Mouse (Mus musculus): ENCODE data around the gene Stk40.
A peak's percentile ranks its signal among the peaks of the same experiment; 100 is the strongest.

Gene Stk40

DNA sequence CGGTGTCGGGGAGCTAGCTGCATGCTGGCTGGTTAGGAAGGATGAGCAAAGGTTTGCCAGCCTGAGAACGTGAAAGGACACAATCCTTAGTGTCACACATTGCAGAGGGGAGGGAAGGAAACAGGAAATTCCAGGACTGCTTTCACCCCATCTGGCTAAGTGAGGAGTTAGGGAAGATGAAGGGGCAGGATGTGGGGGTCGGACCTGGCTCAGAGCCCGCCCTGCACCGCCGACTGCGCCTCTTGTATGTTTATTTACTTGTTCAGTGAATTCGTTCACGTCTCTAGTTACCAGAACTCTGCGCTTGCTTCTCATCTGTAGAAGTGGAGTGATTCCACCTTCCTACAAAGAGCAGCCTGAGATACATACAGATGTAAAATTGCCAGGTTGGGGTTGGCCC lies 26.7 kb downstream of the Stk40 start:
- no peak for DNase-seq

DNA sequence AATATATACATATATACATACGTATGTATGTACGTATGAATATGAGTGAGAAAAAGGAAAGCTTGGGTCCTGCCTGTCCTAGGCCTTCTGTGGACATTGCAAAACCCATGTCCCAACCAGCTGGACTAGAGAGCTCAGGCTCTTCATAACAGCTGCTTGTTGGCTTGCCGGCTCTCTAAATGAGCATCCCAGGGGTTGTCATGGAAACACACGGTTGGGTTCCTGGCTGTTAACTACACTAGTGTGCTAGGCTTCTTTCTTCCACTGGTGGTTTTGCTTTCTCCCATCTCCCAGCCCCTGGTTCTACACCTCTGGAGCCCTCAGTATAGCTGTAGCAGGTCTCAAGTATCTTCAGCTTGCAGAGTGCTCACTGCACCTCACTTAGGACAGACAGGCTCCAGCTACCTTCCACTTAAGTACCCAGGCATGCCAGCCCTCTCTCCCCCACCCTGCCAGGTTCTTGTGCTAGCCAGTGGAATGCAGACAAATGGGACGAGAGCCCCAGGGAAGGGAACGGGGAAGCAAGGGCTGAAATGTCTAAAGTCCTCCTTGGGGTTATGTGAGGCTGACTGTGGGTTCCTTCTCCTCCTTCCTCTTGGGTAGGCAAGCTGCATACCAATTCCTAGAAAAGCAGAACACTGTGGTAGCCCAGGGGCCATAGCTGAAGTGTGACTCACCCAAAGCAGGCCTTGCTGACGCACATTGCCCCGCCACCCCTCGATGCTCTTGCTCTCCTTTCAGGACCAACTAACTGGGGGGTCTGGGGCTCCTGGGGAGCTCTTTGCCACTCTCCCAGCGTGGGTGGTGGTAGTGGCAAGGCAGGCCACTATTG lies 27.7 kb downstream of the Stk40 start:
- DNase-seq: peak; percentile 48

DNA sequence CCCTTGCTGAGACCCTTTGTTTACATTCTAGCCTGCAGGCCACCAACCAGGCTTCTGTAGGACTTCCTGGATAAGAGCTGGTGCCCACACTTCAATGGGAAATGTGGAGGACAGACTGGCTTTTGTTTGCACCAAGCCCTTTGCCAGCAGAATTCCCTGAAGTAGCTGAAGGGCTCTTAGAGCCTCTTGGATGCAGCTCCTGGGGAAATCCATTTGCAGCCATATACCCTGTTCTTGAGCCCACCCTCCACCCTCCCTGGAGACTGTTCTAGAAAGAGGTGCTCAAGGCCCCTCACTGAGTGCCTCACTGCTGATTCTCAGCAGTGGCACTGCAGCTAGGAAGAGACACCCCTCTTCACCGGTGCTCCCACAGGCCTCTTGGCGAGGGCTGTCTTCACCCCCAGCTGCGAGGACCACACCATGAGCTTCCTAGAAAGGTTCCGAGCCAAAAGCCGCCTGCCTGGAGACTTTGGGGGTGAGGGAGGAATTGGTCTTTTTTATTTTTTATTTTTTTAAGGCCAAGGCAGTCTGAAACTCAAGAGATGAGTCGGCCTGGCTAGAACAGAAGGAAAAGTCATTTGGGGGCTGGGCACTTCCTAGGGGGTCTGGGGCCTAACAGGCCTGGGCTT lies 29.0 kb downstream of the Stk40 start:
- no peak for DNase-seq

DNA sequence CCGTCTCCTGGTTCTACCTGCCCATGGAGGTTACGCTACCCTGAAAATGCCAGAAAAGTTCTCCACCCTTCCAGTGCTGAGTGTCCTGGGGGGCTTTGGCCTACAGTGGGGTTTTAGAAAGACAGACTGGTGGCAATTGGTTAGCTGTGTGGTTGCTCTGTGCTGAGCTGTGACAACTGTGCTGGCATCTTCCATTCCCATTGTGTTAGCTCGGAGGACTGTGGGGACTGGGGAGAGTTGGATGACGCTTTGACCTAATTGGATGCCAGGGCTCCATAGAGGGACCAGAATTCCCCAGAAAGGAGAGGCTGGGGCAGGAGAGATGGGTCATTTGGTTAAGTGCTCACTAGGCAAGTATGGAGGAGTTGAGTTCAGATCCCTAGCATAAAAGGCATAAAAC lies 30.5 kb downstream of the Stk40 start:
- no peak for DNase-seq

DNA sequence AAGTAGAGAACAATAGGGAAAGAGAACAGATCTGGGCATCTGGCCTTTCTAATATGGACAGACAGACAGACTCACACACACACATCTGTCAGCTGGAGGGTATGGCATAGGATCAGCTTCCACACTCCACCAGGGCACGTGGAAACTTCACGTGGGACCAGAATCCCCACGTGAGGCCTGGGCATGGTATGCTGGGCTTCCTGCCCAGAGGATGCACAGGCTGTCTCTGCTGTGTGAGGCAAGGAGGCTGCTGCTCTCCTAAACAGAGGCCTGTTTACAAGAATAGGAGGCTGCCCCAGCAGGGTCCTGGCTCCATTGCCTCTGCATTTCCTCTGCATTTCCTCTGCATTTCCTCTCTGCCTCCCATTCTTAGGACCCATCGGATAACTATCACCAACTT lies 30.9 kb downstream of the Stk40 start:
- no peak for DNase-seq

DNA sequence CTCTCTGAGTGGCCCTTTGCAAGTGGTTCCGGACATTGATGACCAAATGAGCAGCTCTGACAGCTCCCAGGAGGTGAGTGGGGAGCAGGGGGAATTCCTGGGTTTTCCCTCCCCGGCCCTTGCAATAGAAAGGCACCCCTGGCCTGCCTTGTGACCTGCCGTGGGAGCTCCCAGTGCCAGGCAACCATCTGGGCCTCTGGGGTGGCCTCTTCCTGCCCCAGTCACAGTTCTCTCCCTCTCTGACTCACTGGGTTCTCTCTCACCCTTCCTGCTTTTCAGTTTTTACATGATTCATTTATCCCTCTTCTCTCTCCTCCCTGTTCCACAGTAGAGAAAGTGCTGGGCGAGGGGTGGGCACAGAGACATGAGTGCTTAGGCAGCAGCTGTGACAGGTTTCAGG lies 34.0 kb downstream of the Stk40 start:
- DNase-seq: no peak

DNA sequence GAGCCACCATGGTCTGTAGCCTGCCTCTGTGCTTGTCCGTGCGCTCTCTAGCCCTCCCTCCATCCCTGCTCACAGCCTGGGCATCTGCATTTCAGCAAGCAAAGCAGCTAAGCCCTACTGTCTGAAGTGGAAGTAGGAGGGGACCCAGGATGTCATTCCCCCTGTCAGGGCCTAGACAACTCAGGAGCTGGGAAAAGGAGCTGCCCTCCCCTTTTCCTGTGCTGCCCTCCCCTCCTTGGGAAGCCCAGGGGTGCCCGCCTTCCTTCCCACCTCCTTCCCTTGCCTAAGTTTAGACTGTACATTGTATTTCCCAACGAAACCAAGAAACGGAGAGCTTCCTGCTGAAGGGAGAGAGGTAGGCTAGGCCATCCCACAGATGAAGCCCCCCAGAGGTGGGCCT lies 37.3 kb downstream of the Stk40 start:
- no peak for DNase-seq

DNA sequence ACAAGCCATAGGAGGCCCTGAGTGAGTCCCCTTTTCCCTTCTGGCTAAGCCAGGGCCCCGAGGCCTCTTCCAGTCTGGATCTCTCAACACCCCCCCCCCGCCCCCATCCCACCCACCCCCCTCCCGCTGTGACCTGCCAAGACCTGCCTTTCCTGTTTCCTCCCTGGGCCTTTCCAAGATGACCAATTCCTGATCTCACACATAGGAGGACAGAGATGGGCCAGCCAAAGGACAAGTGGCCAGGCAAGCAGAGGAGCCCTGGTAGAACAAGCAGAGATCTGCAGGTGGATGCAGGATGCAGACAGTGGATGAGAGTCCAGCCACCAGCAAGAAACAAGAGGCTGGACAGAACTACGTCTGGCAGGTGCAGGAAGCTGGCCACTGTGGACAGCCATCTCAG lies 41.6 kb downstream of the Stk40 start:
- DNase-seq: no peak

DNA sequence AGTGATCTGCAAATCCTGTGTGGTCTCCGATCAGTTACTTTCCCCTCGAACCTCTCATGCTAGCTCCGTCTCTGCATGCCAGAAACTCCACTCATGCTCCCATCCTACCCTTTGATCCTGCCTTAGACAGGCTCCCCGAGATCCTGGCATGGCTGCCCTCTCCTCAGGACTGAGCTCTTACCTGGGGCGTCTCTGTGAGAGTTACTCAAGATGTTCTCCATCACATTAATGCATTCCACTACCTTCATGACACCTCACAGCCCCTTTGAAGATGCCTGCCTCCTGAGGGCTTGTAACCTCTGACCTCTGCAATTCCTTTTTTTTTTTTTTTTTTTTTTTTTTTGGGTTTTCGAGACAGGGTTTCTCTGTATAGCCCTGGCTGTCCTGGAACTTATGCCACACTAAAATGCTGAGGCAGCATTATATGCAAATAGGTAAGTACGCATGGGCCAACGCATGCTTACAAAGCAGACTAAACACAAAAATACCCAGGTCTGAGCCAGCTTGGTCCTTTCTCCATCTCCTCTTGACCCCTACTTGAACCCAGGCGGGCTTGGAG lies 43.3 kb downstream of the Stk40 start:
- no peak for DNase-seq

DNA sequence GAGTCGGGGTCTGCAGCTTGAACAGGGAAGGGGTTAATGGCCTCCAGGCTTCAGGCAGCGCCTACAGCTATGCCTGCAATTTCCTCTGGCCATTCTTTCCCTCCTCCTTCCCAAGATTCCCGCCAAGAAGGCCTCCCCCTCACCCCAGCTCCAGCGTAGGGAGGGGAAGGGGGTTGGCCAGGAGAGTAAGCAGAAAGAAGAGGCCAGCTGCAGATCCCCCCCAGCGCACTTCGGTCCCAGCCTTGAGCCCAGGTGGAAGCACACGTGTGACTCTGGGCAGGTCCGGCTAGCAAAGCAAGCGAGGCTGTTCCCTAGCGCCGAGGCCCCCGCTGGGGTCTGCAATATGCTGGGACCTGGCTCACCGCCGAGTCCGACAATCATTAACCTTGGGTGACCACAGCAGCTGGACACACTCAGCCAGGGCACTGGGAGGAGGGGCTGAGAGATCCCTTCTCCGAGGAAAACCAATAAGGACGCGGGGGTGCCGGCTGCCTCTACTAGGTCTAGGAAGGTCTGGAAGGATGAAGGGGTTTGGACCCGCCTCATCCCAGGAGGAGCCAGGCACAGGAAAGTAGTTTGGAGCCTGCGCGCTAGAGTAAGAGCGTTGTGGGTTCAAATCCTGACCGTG lies 43.9 kb downstream of the Stk40 start, which contains the start of gene Eva1b:
Eva1b (plus strand) TSS at position 212 of the 628 bp plus-strand sequence.
- DNase-seq: no peak

DNA sequence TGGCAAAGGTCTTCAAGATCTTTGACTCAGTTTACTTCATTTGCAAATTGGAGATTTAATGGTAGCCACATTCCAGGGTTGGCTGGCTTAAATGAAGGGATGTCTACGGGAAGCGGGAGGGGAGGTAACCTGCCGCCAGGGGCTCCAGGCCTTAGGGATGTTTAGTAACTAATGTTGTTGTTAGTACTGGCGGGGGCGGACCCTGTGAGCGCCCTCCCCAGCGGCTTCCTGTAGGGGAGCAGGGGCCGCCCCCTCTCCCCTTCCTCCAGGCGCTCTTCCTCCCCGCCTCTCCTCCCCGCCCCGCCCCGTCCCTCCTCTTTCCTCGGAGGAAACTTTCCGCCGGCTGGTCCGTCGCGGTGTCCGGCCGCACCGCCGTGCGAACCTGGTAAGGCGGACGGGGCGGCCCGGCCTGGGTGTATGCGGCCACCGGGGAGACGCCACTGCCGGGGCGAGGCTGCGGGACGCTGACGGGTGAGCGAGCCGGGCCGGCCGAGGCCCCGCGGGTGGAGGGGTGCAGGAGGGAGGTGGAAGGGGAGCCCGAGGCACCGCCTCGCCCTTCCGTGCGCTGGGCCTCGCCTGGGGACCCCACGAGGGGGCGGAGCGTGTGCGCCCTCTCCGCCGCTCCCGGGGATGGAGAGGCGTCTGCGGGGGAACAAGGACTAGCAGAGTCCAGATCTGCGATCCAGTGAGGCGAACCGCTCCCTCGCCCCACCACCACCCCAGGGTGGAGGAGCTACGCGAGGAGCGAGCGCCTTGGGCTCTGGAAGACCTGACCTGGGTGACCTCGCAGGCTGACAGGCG lies 44.6 kb downstream of the Stk40 start:
- DNase-seq: no peak

DNA sequence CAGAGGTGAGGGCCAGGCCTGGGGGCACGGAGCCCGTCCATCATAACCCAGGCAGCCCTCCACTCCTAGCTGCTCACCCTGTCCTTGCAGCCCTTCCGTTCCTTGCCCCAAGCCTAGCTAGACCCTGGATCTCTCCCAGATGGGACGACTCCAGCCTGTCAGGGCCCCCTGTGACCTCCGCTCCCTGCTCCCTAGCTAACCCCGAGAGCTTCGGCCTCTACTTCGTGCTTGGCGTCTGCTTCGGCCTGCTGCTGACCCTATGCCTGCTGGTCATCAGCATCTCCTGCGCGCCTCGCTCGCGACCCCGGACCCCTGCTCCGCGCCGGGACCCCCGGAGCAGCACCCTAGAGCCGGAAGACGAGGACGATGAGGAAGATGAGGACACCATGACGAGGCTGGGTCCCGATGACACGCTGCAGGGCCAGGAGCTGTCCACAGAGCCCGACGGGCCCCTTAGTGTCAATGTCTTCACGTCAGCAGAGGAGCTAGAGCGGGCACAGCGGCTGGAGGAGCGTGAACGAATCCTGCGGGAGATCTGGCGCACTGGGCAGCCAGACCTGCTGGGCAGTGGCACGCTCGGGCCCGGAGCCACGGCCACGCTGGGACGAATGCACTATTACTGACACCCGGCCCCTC lies 45.4 kb downstream of the Stk40 start:
- no peak for DNase-seq

DNA sequence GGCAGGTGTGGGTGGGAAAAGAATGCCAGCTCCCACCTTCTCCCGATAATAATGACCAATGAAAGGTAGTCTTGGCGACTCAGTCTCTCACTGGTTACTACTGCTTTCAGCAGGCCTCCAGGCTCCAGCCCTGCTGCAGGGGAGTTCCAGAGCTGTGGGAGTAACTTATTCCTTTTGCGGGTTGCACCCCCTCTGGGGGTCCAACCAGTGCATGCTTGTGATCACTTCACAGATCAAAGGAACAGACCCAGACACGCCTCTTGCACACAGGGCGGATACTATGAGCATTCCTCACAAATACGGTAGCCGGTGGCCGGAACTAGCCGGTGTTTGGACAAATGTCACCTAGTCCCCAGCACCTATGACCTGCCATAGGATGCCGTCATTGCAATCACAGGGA lies 46.0 kb downstream of the Stk40 start:
- no peak for DNase-seq

DNA sequence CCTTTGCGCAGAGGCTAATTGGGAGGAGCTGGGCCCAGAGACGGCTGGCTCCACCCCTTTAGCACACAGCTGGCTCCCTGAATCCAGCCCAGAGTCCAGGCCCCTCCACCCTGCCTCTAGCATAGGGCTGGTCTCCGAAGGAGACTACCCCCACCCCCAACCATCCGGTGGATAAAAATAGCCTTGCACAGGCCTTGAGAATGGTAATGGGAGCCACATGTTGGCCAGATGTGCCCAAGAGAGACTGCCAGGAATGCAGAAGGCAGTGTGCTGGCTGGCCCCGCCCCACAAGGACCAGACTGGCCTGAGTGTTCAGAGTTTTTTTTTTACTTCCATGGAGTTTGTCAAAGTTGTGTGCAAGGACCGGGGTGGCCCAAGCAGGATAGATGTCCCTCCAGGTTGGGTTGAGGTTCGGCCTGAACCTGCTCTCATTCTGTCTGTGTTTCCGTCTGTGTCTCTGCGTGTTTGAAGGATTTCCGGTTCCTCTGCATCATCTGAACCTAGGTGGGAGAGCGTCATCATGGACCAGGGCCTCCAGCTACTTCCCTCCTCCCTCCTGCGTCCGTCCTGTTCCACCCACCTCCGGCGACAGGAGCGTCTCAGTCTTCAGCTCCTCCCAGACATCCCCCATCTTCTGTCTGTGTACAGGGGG lies 46.7 kb downstream of the Stk40 start:
- DNase-seq: no peak

DNA sequence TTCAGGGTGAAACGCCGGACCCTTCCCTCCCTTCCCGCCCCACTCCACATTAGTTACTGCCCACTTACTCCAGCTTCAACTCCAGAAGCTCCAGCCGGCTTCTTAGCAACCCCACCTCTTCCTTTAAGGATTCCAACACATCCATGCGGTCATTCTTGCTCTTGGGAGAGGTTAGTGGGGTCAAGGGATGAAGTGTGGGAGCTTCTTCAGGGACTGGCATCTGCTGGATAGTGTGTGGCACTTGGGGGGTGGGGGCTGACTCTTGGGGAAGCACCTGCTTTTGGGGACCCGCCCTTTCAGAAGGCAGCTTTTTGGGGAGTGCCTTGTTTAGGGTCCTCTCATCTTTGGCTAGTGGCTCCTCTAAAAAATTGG lies 47.2 kb downstream of the Stk40 start:
- no peak for DNase-seq

DNA sequence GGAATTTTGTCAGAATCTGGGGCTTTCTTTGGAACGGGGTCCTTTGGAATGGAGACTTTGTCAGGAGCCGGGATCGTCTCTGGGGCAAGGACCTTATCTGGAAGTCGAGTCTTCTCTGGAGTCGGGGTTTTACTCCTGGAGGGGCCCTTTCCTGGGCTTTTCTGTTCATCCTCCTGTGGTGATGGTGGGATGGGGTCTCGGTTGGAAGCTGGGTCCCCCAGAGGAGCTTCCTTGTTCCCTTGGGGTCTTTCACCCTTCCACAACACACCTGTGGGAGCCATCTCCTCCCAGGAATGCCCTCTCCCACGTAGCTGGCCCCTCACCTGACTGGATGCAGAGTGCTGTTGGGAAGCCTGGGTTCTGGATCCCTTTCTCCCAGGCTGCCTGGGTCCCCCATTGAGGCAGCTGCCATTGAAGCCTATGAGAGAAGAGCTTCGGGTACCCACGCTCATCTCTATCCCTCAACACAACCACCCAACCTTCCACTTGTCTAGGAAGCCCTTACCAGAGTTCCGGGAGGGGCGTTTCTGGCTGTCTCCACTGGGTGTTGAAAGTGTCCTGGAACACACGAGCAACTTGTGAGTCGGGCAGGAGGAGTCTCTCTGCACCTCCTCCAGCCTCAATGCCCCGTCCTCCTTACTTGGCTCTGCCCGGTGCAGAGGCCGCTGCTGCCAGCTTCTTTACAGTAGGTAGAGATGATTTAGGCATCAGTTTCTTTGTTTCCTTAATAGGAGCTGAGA lies 48.1 kb downstream of the Stk40 start:
- DNase-seq: no peak

DNA sequence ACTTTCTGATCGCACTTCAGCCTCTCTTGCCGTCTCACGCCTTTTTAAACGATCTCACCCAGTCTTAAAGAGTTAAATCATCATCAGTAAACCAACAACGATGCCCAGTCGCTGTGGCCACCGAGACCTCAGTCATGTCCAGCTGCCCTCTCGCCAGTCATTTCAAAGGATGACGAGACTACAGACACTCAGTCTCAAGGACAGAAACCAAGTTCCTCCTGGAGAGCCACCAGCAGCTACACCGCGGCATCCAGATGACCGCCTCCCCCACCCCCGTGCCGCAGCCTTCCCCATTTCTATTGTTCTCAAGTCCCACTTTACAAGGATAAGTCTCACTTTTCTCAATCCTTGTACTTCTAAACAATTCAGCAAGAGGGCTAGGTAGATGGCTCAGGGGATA lies 49.1 kb downstream of the Stk40 start:
- DNase-seq: no peak

DNA sequence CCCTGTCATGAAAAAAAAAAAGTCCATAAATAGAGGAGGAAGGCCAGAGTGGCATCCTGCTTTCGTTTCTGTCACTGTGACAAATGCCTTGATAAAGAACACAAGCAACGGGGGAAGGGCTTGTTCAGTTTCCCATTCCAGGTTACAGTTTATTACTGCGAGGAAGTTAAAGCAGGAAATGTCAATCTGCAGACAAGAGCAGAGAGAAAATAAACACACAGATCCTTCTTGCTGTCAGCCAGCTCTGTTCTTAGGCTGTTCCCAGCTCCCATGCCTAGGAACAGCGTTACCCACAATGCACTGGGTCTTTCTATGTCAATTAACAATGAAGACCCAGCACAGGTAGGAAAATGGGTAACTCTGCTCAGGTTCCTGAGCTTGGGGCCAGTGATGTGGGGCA lies 51.4 kb downstream of the Stk40 start:
- DNase-seq: no peak

DNA sequence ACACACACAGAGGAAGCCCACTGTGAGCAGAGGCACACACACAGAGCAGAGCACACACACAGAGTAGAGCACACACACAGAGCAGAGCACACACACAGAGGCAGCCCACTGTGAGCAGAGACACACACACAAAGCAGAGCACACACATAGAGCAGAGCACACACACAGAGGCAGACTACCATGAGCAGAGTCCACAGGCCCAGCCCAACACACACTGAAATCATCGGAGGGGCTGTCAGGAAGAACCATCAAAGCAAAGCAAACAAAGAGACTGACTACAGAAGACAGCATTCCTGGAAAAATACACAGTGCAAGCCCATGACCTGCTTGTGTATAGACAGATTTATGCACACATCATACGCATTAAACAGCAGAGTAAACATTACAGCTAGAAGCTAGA lies 52.1 kb downstream of the Stk40 start:
- no peak for DNase-seq

DNA sequence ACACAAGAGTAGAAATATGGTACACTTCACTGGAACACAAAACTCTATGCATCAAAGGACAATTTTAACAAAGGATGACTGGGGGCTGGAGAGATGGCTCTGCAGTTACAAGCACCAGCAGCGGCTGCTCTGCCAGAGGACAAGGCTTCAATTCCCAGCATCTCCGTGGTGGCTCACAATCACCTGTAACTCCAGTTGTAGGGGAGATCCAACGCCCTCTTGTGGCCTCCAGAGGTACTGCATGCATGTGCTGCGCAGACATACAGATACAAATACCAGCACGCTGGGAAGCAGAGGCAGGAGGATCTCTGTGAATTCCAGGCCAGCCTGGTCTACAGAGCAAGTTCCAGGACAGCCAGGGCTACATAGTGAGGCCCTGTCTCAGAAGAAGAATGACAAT lies 52.9 kb downstream of the Stk40 start:
- no peak for DNase-seq

DNA sequence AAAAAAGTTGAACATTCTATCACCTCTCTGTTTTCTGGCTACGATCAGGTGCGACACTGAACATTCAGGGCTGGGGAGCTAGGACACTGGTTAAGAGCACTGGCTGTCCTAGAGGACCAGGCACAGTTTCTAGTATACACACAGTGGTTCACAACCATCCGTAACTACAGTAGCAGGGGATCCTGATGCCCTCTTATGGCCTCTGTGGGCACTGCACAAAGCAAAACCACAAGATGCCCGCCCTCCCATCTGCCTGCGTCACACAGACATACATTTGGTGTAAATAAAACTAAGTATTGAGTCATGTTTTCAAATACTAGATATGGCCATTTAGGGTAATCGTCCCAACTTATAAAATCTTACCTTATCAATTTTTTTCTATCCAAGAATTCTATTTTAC lies 53.8 kb downstream of the Stk40 start:
- no peak for DNase-seq

Data from right cerebral cortex, adult 18-20 months (tissue).